Mouse (Mus musculus) retina, postnatal 7 days (tissue): Measurements from ENCODE around the gene E2f8.
A peak's percentile ranks its signal among the peaks of the same experiment; 100 is the strongest.

Source experiments
- DNase-seq: peaks from one replicate; pipeline ENCODE4 v3.0.0-alpha.2; 2012; ENCODE audit warnings: low read depth, low spot score

E2f8 gene

GRCm38 (mm10) chr7:48891029-48891428, 9.6 kb upstream of the E2f8 start:
- no peak for DNase-seq

GRCm38 (mm10) chr7:48888751-48889150, 7.4 kb upstream of the E2f8 start:
- no peak for DNase-seq

GRCm38 (mm10) chr7:48887973-48888372, 6.6 kb upstream of the E2f8 start:
- no peak for DNase-seq

- no peak for DNase-seq
Measured at GRCm38 (mm10) chr7:48884266-48884611, 2.8 kb upstream of the E2f8 start.

- no peak for DNase-seq
Measured at GRCm38 (mm10) chr7:48883525-48884265, 2.3 kb upstream of the E2f8 start.

GRCm38 (mm10) chr7:48881971-48882609, 694 bp upstream of the E2f8 start:
- DNase-seq = no peak

- DNase-seq = peak; percentile 93
Measured at GRCm38 (mm10) chr7:48880591-48881481, 560 bp downstream of the E2f8 start.

- no peak for DNase-seq
Measured at GRCm38 (mm10) chr7:48879574-48879973, 1.8 kb downstream of the E2f8 start.

- DNase-seq = no peak
Measured at GRCm38 (mm10) chr7:48877786-48878390, 3.5 kb downstream of the E2f8 start.

- no peak for DNase-seq
Measured at GRCm38 (mm10) chr7:48876526-48876925, 4.9 kb downstream of the E2f8 start.

GRCm38 (mm10) chr7:48875096-48875495, 6.3 kb downstream of the E2f8 start:
- no peak for DNase-seq

- no peak for DNase-seq
Measured at GRCm38 (mm10) chr7:48871292-48871691, 10.1 kb downstream of the E2f8 start.

- DNase-seq = no peak
Measured at GRCm38 (mm10) chr7:48870579-48871180, 10.7 kb downstream of the E2f8 start.

GRCm38 (mm10) chr7:48870144-48870543, 11.3 kb downstream of the E2f8 start:
- DNase-seq = no peak

GRCm38 (mm10) chr7:48867576-48867975, 13.8 kb downstream of the E2f8 start:
- no peak for DNase-seq

GRCm38 (mm10) chr7:48864671-48865458, 16.5 kb downstream of the E2f8 start:
- DNase-seq = no peak

- DNase-seq = no peak
Measured at GRCm38 (mm10) chr7:48864199-48864598, 17.2 kb downstream of the E2f8 start.

GRCm38 (mm10) chr7:48861796-48862195, 19.6 kb downstream of the E2f8 start:
- DNase-seq = no peak

- no peak for DNase-seq
Measured at GRCm38 (mm10) chr7:48860948-48861347, 20.4 kb downstream of the E2f8 start.

- no peak for DNase-seq
Measured at GRCm38 (mm10) chr7:48859362-48859761, 22.0 kb downstream of the E2f8 start.

GRCm38 (mm10) chr7:48858257-48858656, 23.1 kb downstream of the E2f8 start:
- DNase-seq = no peak
